13 mouse cellular contexts compared by ENCODE assay signal in the genomic region with DNA sequence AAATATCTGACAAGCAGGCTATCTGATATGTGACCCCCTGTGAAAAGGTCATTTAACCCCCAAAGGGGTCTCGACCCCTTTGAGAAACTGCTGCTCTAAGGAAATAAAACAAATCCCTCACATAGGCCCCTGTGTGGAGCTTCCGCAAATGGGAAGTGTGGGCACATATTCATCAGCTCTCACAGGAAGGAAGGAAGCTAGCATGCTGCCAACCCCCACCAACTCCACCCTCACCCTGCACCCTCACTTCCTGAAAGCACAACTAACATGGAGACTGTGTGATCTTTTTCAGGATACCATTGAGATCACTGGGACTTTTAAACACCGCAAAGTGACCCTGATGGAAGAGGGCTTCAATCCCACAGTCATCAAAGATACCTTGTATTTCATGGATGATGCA.
"Had no signal": no experiment of that assay in that cellular context is flagged by ENCODE, and none has a peak within 500 bp of the region (broad histone marks: within the 10 kb centered on the region; RNA-seq: fewer than 3 reads in every experiment).

No protein-coding gene starts in this region.

- H3K4me1 ChIP-seq: liver, embryonic 15.5 days; midbrain, embryonic 15.5 days; neural tube, embryonic 13.5 days had no signal

- H3K36me3 ChIP-seq: limb, embryonic 13.5 days; midbrain, embryonic 15.5 days had no signal

- DNase-seq: kidney, postnatal 14 days; lung, embryonic 14.5 days; lung, postnatal 14 days; right cerebral cortex, postnatal 14 days; thymus, adult 18-20 months; thymus, postnatal 14 days had no signal

- H3K4me2 ChIP-seq: limb, embryonic 13.5 days; liver, embryonic 11.5 days; liver, embryonic 15.5 days; lung, embryonic 14.5 days; midbrain, embryonic 11.5 days; midbrain, embryonic 15.5 days; neural tube, embryonic 13.5 days had no signal

- H3K9ac ChIP-seq: limb, embryonic 13.5 days; liver, embryonic 15.5 days; lung, embryonic 14.5 days; midbrain, embryonic 15.5 days; neural tube, embryonic 13.5 days had no signal

- ATAC-seq: intestine, embryonic 16.5 days; midbrain, embryonic 15.5 days had no signal

- H3K4me3 ChIP-seq: limb, embryonic 13.5 days; liver, embryonic 15.5 days; midbrain, embryonic 15.5 days; neural tube, embryonic 13.5 days had no signal

- H3K27me3 ChIP-seq: limb, embryonic 13.5 days; liver, embryonic 15.5 days; midbrain, embryonic 15.5 days; neural tube, embryonic 13.5 days had no signal

- H3K9me3 ChIP-seq: limb, embryonic 13.5 days; liver, embryonic 15.5 days; midbrain, embryonic 15.5 days; neural tube, embryonic 13.5 days had no signal

- H3K27ac ChIP-seq: limb, embryonic 13.5 days; liver, embryonic 15.5 days; midbrain, embryonic 15.5 days; neural tube, embryonic 13.5 days had no signal
